Mouse (Mus musculus): ENCODE measurements around the gene Zfand2b. TPM values are rescaled to one million over a fixed set of nuclear protein-coding genes. Genes with fewer than 3 reads are reported as not detected.

Gene Zfand2b
- total and polyA plus RNA-seq, 3 experiments: 13.2 to 31.4 (median 17.4) TPM

GRCm38 (mm10) chr1:75218227-75219001, 50.0 kb downstream of the Zfand2b start:
- Histone ChIP-seq H3K9ac (ENCODE audit: low read depth, low read length) (peak overlapping the region; percentile 90), H3K27me3 (ENCODE audit: control insufficient read depth, insufficient read depth, low read length) (no peaks in the 10 kb centered on the region), H3K79me2 (replicated peaks; ENCODE audit: control insufficient read depth, insufficient read depth, low read length) (no peaks in the 10 kb centered on the region), H3K4me1 (ENCODE audit: control insufficient read depth, insufficient read depth, low read length) (peaks cover 4% of the 10 kb centered on the region), H3K36me3 (ENCODE audit: control insufficient read depth, insufficient read depth, low read length) (peaks cover 11% of the 10 kb centered on the region), H3K4me3 (peak overlapping the region; percentile 62), H3K27ac (peak overlapping the region; percentile 88)
- intact Hi-C loops (cut with DNase I): loop anchor here (1.0 kb wide), 1 partner anchor 18 kb away; the partner anchor contains the start of gene Dnajb2
- DNase-seq: peak; percentile 77 to 83
- 1% methylated on average over 38 of the region's 38 CpGs for WGBS
- TF ChIP-seq CTCF (IDR thresholded peaks at IDR 0.05) (no peak), POLR2A (IDR thresholded peaks at IDR 0.05; ENCODE audit: insufficient read depth, low read depth, low read length) (peak; percentile 44; the same call in 1 of the 2 replicates)

DNA sequence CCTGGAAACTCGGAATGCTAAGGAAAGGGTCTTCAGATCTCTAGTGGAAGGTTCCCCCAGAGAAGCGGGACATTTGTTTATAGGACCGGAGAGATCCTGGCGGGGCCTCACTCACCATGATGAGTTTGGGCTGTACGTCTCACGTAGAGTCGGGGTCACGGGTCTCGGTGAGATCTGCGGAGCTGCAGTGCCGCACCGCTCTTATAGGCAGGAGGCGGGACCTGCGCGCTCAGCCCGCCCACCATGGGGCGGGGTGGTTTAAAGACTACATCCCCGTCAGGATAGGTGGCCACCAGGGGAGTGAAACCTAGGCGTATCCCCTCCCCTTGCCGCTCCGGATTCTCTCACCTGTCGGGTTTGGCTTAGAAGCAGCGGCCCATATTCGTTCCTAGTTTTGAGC, 50.6 kb downstream of the Zfand2b start:
- Histone ChIP-seq H3K4me1 (ENCODE audit: control insufficient read depth, insufficient read depth, low read length) (peaks cover 2% of the 10 kb centered on the region), H3K79me2 (replicated peaks; ENCODE audit: control insufficient read depth, insufficient read depth, low read length) (no peaks in the 10 kb centered on the region), H3K36me3 (ENCODE audit: control insufficient read depth, insufficient read depth, low read length) (peaks cover 5% of the 10 kb centered on the region), H3K27me3 (ENCODE audit: control insufficient read depth, insufficient read depth, low read length) (no peaks in the 10 kb centered on the region), H3K4me3 (peak overlapping the region; percentile 62), H3K27ac (peak overlapping the region; percentile 88), H3K9ac (ENCODE audit: low read depth, low read length) (peak overlapping the region; percentile 90)
- intact Hi-C loops (cut with DNase I): no loop called here
- WGBS: under 1% methylated on average over 24 of the region's 24 CpGs
- TF ChIP-seq CTCF (IDR thresholded peaks at IDR 0.05): peak; percentile 55
- peak; percentile 71; the same call in 1 of the 2 replicates for TF ChIP-seq EP300 (IDR thresholded peaks at IDR 0.05; ENCODE audit: insufficient read depth, low read depth, low read length)
- TF ChIP-seq POLR2A (IDR thresholded peaks at IDR 0.05; ENCODE audit: insufficient read depth, low read depth, low read length): peak; percentile 99
- peak; percentile 92 to 94 for DNase-seq

DNA sequence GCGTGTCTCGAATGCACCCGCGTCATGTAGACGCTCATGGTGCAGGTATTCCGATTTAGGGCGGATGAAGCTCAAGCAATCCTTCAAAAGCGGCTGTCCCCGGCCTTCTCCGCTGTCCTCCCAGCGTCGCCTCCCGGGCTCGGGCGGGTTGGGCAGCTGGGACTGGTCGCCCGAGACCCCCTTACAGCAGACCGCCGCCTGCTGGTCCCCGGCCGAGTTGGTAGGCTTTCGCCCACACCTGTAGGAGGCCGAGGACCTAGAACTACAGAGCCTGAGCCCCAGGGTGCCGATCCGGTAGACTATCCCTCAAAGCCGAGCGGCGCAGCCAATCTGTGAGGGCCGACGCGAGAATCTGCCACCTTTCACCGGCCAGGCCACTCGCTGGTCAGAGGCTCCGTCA, 51.1 kb downstream of the Zfand2b start, which contains the start of gene Tuba4a:
TSS of gene Tuba4a (minus strand) at position 335 of the 400 bp plus-strand sequence.
- TF ChIP-seq CTCF (IDR thresholded peaks at IDR 0.05) (peak; percentile 46; the same call in 1 of the 2 replicates), POLR2A (IDR thresholded peaks at IDR 0.05; ENCODE audit: insufficient read depth, low read depth, low read length) (no peak)
- Histone ChIP-seq H3K27me3 (ENCODE audit: control insufficient read depth, insufficient read depth, low read length) (no peaks in the 10 kb centered on the region), H3K79me2 (replicated peaks; ENCODE audit: control insufficient read depth, insufficient read depth, low read length) (no peaks in the 10 kb centered on the region), H3K36me3 (ENCODE audit: control insufficient read depth, insufficient read depth, low read length) (peaks cover under 1% of the 10 kb centered on the region), H3K4me1 (ENCODE audit: control insufficient read depth, insufficient read depth, low read length) (peaks cover 2% of the 10 kb centered on the region), H3K9ac (ENCODE audit: low read depth, low read length) (peak within 1 kb of the TSS; percentile 90), H3K4me3 (peak within 1 kb of the TSS; percentile 62), H3K27ac (peak within 1 kb of the TSS; percentile 88)
- no peak for DNase-seq
- intact Hi-C loops (cut with DNase I): no loop called here
- WGBS: 2% methylated on average over 34 of the region's 34 CpGs

Small RNA genes within 50 kb of the gene (microRNA-seq; reads per million reads assigned to microRNA genes)
- gene Gm27943: 0 reads per million in 2 experiments

Other genes with a start within 250 kb of the Zfand2b start
- not detected for gene Cfap65, start 233.0 kb upstream of the Zfand2b start, total RNA-seq (2021)
- 0.03 and 2.3 TPM in 2 replicates for gene Cfap65, start 233.0 kb upstream of the Zfand2b start, polyA plus RNA-seq (2012; rRNA removed)
- under 1 TPM; 0.14 to 0.16 TPM for gene Ihh, start 217.0 kb upstream of the Zfand2b start, total RNA-seq (2021)
- gene Ihh, start 217.0 kb upstream of the Zfand2b start, polyA plus RNA-seq (2012; rRNA removed): 0.04 and 0.23 TPM in 2 replicates
- 1 to 10 TPM; 3.6 to 4.7 TPM for gene Nhej1, start 43.4 kb upstream of the Zfand2b start, total RNA-seq (2021)
- 3.9 and 4.0 TPM in 2 replicates for gene Nhej1, start 43.4 kb upstream of the Zfand2b start, polyA plus RNA-seq (2012; rRNA removed)
- gene Slc23a3, start 34.8 kb upstream of the Zfand2b start, total RNA-seq (2021): 1 to 10 TPM in 1 of 2 experiments, under 1 TPM in 1; 0.34 to 1.0 TPM
- 1.7 and 1.8 TPM in 2 replicates for gene Slc23a3, start 34.8 kb upstream of the Zfand2b start, polyA plus RNA-seq (2012; rRNA removed)
- gene Cnppd1, start 25.9 kb upstream of the Zfand2b start, total RNA-seq (2021): 10 to 100 TPM; 20.7 to 21.8 TPM
- gene Cnppd1, start 25.9 kb upstream of the Zfand2b start, polyA plus RNA-seq (2012; rRNA removed): 25.7 and 26.3 TPM in 2 replicates
- gene Retreg2, start 25.9 kb upstream of the Zfand2b start, total RNA-seq (2021): 10 to 100 TPM; 20.3 to 20.5 TPM
- gene Retreg2, start 25.9 kb upstream of the Zfand2b start, polyA plus RNA-seq (2012; rRNA removed): 35.7 and 51.7 TPM in 2 replicates
- gene Abcb6, start 11.7 kb downstream of the Zfand2b start, total RNA-seq (2021): 10 to 100 TPM; 26.6 to 29.1 TPM
- 25.2 and 30.3 TPM in 2 replicates for gene Abcb6, start 11.7 kb downstream of the Zfand2b start, polyA plus RNA-seq (2012; rRNA removed)
- 10 to 100 TPM in 1 of 2 experiments, 1 to 10 TPM in 1; 8.7 to 11.2 TPM for gene Ankzf1, start 23.5 kb downstream of the Zfand2b start, total RNA-seq (2021)
- gene Ankzf1, start 23.5 kb downstream of the Zfand2b start, polyA plus RNA-seq (2012; rRNA removed): 15.1 and 18.9 TPM in 2 replicates
- gene Atg9a, start 23.6 kb downstream of the Zfand2b start, total RNA-seq (2021): 10 to 100 TPM; 63.8 to 73.5 TPM
- gene Atg9a, start 23.6 kb downstream of the Zfand2b start, polyA plus RNA-seq (2012; rRNA removed): 93.0 and 109 TPM in 2 replicates
- 1 to 10 TPM; 3.2 to 3.8 TPM for gene Glb1l, start 42.2 kb downstream of the Zfand2b start, total RNA-seq (2021)
- gene Glb1l, start 42.2 kb downstream of the Zfand2b start, polyA plus RNA-seq (2012; rRNA removed): 4.9 and 8.5 TPM in 2 replicates
- 10 to 100 TPM; 42.4 to 42.5 TPM for gene Stk16, start 42.2 kb downstream of the Zfand2b start, total RNA-seq (2021)
- gene Stk16, start 42.2 kb downstream of the Zfand2b start, polyA plus RNA-seq (2012; rRNA removed): 68.3 and 82.0 TPM in 2 replicates
- 100 to 1,000 TPM; 973 to 976 TPM for gene Tuba4a, start 51.2 kb downstream of the Zfand2b start, total RNA-seq (2021)
- gene Tuba4a, start 51.2 kb downstream of the Zfand2b start, polyA plus RNA-seq (2012; rRNA removed): 781 and 842 TPM in 2 replicates
- gene A630095N17Rik, start 63.5 kb downstream of the Zfand2b start, total RNA-seq (2021): not detected
- gene A630095N17Rik, start 63.5 kb downstream of the Zfand2b start, polyA plus RNA-seq (2012; rRNA removed): not detected in 2 replicates
- 100 to 1,000 TPM; 111 to 129 TPM for gene Dnajb2, start 67.8 kb downstream of the Zfand2b start, total RNA-seq (2021)
- gene Dnajb2, start 67.8 kb downstream of the Zfand2b start, polyA plus RNA-seq (2012; rRNA removed): 67.9 and 93.3 TPM in 2 replicates
- 1 to 10 TPM; 1.1 to 1.8 TPM for gene Ptprn, start 95.9 kb downstream of the Zfand2b start, total RNA-seq (2021)
- 2.7 and 3.2 TPM in 2 replicates for gene Ptprn, start 95.9 kb downstream of the Zfand2b start, polyA plus RNA-seq (2012; rRNA removed)
- gene Resp18, start 109.8 kb downstream of the Zfand2b start, total RNA-seq (2021): not detected
- 0.39 TPM in 1 of 2 replicates, not detected in the other for gene Resp18, start 109.8 kb downstream of the Zfand2b start, polyA plus RNA-seq (2012; rRNA removed)
- 10 to 100 TPM; 70.3 to 84.6 TPM for gene Dnpep, start 149.3 kb downstream of the Zfand2b start, total RNA-seq (2021)
- 123 and 136 TPM in 2 replicates for gene Dnpep, start 149.3 kb downstream of the Zfand2b start, polyA plus RNA-seq (2012; rRNA removed)
- 1,000 to 10,000 TPM; 1,224 to 1,521 TPM for gene Des, start 191.7 kb downstream of the Zfand2b start, total RNA-seq (2021)
- 719 and 781 TPM in 2 replicates for gene Des, start 191.7 kb downstream of the Zfand2b start, polyA plus RNA-seq (2012; rRNA removed)
- gene Speg, start 206.7 kb downstream of the Zfand2b start, total RNA-seq (2021): 100 to 1,000 TPM; 131 to 135 TPM
- gene Speg, start 206.7 kb downstream of the Zfand2b start, polyA plus RNA-seq (2012; rRNA removed): 94.0 and 109 TPM in 2 replicates

All from heart, adult 2 months (tissue).